Mouse (Mus musculus): ENCODE results near the gene Moap1. TPM values are rescaled to one million over a fixed set of nuclear protein-coding genes. Genes with fewer than 3 reads are reported as not detected.

The Moap1 gene
- polyA plus RNA-seq, 1 experiment = 5.9 TPM

DNA sequence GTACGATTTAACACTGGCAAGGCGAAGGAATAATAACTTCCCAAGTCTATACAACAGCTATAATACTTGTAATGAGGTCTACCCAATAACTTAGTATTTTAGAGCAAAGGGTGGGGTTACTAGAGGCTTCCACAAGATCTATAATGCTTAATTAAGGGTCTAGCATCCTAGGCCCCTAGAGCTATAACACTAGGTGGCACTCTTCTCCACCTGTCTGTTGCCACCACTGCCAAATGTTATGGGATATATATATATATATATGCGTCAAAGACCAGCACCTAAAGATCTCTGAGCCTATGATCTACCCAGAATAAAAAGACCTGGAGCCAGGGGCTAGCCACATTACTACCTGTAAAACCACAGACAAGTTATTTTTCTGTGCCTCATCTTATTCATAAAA, 3.2 kb downstream of the Moap1 start:
- Histone ChIP-seq H3K79me2 (ENCODE audit: control insufficient read depth, insufficient read depth) (peaks cover 15% of the 10 kb centered on the region), H3K27me3 (ENCODE audit: control insufficient read depth, insufficient read depth, insufficient read length) (no peaks in the 10 kb centered on the region), H3K36me3 (ENCODE audit: control insufficient read depth, insufficient read depth) (no peaks in the 10 kb centered on the region), H3K4me2 (ENCODE audit: low read depth) (no peak overlapping the region), H3ac (ENCODE audit: control insufficient read depth, insufficient read length) (no peak overlapping the region), H3K4me3 (no peak overlapping the region)
- TF ChIP-seq MYOG (IDR thresholded peaks at IDR 0.05; ENCODE audit: control insufficient read depth in 1 of 3, insufficient read depth in 1 of 3, insufficient read length in 2 of 3, low read depth in 2 of 3) = no peak
- TF ChIP-seq USF1 (IDR thresholded peaks at IDR 0.05; ENCODE audit: low read depth) = no peak
- TF ChIP-seq REST (IDR thresholded peaks at IDR 0.05; ENCODE audit: insufficient read depth, insufficient read length) = no peak
- no peak for TF ChIP-seq E2F4 (IDR thresholded peaks at IDR 0.05; ENCODE audit: insufficient read depth)
- no peak for TF ChIP-seq CEBPB (IDR thresholded peaks at IDR 0.05; ENCODE audit: insufficient read depth, poor library complexity, severe bottlenecking)
- no peak for TF ChIP-seq POLR2AphosphoS2 (IDR thresholded peaks at IDR 0.05; ENCODE audit: insufficient read length, low read depth)
- no peak for TF ChIP-seq TCF12 (IDR thresholded peaks at IDR 0.05; ENCODE audit: insufficient read depth, poor library complexity, severe bottlenecking)
- no peak for TF ChIP-seq MAX (IDR thresholded peaks at IDR 0.05; ENCODE audit: low read depth)
- TF ChIP-seq MYOD1 (IDR thresholded peaks at IDR 0.05; ENCODE audit: control insufficient read depth in 1 of 3, insufficient read length in 2 of 3, low read depth in 2 of 3) = no peak
- no peak for TF ChIP-seq POLR2A (IDR thresholded peaks at IDR 0.05; ENCODE audit: insufficient read length, low read depth)
- TF ChIP-seq TCF3 (IDR thresholded peaks at IDR 0.05; ENCODE audit: insufficient read length, low read depth) = no peak
- TF ChIP-seq SRF (IDR thresholded peaks at IDR 0.05; ENCODE audit: control insufficient read depth, insufficient read length, low read depth) = no peak

DNA sequence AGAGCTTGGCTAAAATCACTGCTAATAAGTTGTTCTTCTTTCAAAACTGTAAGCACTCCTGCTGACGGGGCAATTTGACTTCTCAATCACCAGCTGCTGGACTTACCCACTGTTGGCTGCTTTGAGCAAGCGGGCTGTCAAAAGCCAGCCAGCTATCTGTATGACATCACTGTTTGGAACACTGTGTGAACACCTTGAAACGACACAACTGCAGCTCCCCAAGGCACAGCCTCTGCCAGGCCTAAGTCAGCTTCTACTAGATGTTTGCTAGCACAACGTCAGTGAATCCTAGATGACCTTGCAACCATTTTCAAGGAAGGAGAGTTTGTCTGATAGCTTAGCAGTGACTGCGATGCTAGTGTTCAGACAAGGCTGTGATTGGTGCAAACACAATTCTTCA, 4.4 kb downstream of the Moap1 start:
- Histone ChIP-seq H3K4me3 (no peak overlapping the region), H3K36me3 (ENCODE audit: control insufficient read depth, insufficient read depth) (no peaks in the 10 kb centered on the region), H3ac (ENCODE audit: control insufficient read depth, insufficient read length) (no peak overlapping the region), H3K79me2 (ENCODE audit: control insufficient read depth, insufficient read depth) (peaks cover 3% of the 10 kb centered on the region), H3K4me2 (ENCODE audit: low read depth) (no peak overlapping the region), H3K27me3 (ENCODE audit: control insufficient read depth, insufficient read depth, insufficient read length) (no peaks in the 10 kb centered on the region)
- no peak for TF ChIP-seq MAX (IDR thresholded peaks at IDR 0.05; ENCODE audit: low read depth)
- no peak for TF ChIP-seq POLR2A (IDR thresholded peaks at IDR 0.05; ENCODE audit: insufficient read length, low read depth)
- no peak for TF ChIP-seq TCF12 (IDR thresholded peaks at IDR 0.05; ENCODE audit: insufficient read depth, poor library complexity, severe bottlenecking)
- no peak for TF ChIP-seq TCF3 (IDR thresholded peaks at IDR 0.05; ENCODE audit: insufficient read length, low read depth)
- TF ChIP-seq REST (IDR thresholded peaks at IDR 0.05; ENCODE audit: insufficient read depth, insufficient read length) = no peak
- no peak for TF ChIP-seq SRF (IDR thresholded peaks at IDR 0.05; ENCODE audit: control insufficient read depth, insufficient read length, low read depth)
- no peak for TF ChIP-seq USF1 (IDR thresholded peaks at IDR 0.05; ENCODE audit: low read depth)

DNA sequence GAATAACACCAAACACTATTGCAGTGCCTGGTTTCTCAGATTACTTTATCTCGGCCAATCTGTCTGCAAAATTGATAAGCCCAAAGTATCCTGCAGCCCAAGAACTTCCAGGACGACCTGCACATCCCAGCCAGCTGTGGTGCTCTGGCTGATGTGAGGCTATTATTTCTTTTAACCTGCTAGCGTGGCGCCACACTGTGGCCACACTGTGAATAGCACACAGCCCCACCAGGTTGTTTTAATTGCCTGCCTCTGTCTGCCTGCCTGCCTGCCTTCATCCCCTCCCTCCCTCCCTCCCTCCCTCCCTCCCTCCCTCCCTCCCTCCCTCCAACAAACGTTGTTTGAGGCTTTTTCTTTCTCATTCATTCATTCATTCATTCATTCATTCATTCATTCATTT, 10.1 kb downstream of the Moap1 start:
- no peaks in the 10 kb centered on the region for H3K27me3 ChIP-seq (ENCODE audit: control insufficient read depth, insufficient read depth, insufficient read length)
- TF ChIP-seq CEBPB (IDR thresholded peaks at IDR 0.05; ENCODE audit: insufficient read depth, poor library complexity, severe bottlenecking) = no peak
- no peak for TF ChIP-seq USF1 (IDR thresholded peaks at IDR 0.05; ENCODE audit: low read depth)
- TF ChIP-seq POLR2A (IDR thresholded peaks at IDR 0.05; ENCODE audit: insufficient read length, low read depth) = no peak
- no peak for TF ChIP-seq SRF (IDR thresholded peaks at IDR 0.05; ENCODE audit: control insufficient read depth, insufficient read length, low read depth)
- TF ChIP-seq TCF12 (IDR thresholded peaks at IDR 0.05; ENCODE audit: insufficient read depth, poor library complexity, severe bottlenecking) = no peak
- no peak for TF ChIP-seq REST (IDR thresholded peaks at IDR 0.05; ENCODE audit: insufficient read depth, insufficient read length)
- TF ChIP-seq MYOD1 (IDR thresholded peaks at IDR 0.05; ENCODE audit: control insufficient read depth in 1 of 3, insufficient read length in 2 of 3, low read depth in 2 of 3) = no peak
- TF ChIP-seq POLR2AphosphoS2 (IDR thresholded peaks at IDR 0.05; ENCODE audit: insufficient read length, low read depth) = no peak
- no peak for TF ChIP-seq E2F4 (IDR thresholded peaks at IDR 0.05; ENCODE audit: insufficient read depth)
- no peak for TF ChIP-seq MYOG (IDR thresholded peaks at IDR 0.05; ENCODE audit: control insufficient read depth in 1 of 3, insufficient read depth in 1 of 3, insufficient read length in 2 of 3, low read depth in 2 of 3)
- no peak for TF ChIP-seq MAX (IDR thresholded peaks at IDR 0.05; ENCODE audit: low read depth)
- no peak for TF ChIP-seq TCF3 (IDR thresholded peaks at IDR 0.05; ENCODE audit: insufficient read length, low read depth)
- H3K36me3 ChIP-seq (ENCODE audit: control insufficient read depth, insufficient read depth) = no peaks in the 10 kb centered on the region
- no peak overlapping the region for H3ac ChIP-seq (ENCODE audit: control insufficient read depth, insufficient read length)
- H3K79me2 ChIP-seq (ENCODE audit: control insufficient read depth, insufficient read depth) = no peaks in the 10 kb centered on the region
- H3K4me3 ChIP-seq = no peak overlapping the region
- no peak overlapping the region for H3K4me2 ChIP-seq (ENCODE audit: low read depth)

DNA sequence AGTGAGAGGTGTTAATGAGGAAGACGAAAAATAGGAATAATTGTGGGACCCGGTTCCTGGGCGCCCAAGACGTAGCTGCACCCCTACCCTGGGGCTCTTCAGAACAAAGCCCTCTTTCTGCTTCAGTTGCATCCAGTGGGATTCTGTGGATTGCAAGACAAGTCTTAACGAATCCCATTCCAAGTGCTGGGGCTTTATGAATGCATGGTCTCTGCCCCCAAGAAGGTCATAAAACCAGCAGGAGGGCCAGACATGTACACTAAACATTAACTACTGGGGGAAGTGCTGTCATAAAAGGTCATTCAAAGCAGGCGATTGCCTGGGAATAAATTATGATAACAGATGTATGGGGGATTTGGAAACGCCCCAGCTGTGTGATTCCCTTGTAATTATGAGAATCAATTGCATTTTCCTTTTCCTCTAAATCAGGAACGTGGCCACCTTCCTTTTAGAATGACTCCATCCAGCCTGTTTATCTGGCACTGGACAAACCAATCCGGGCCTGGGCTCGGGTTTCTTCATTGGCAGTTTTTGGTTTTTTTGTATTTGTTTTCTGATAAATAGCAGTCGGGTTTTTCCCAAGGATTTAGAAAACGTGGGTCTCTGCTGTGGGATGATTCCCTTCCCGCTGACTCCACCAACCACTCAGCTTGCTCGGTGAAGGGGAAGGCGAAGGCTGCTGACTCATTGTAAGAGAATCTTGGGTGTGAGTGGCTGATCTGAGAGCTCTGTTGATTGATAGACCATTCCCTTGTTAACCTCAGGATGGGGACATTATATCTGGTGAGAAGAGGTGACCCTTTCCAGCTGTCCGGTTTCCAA, 12.5 kb downstream of the Moap1 start:
- H3K36me3 ChIP-seq (ENCODE audit: control insufficient read depth, insufficient read depth) = no peaks in the 10 kb centered on the region
- no peak overlapping the region for H3ac ChIP-seq (ENCODE audit: control insufficient read depth, insufficient read length)
- peak overlapping the region; percentile 80 for H3K4me2 ChIP-seq (ENCODE audit: low read depth)
- no peaks in the 10 kb centered on the region for H3K27me3 ChIP-seq (ENCODE audit: control insufficient read depth, insufficient read depth, insufficient read length)
- no peak for TF ChIP-seq SRF (IDR thresholded peaks at IDR 0.05; ENCODE audit: control insufficient read depth, insufficient read length, low read depth)
- no peak for TF ChIP-seq MAX (IDR thresholded peaks at IDR 0.05; ENCODE audit: low read depth)
- no peak for TF ChIP-seq E2F4 (IDR thresholded peaks at IDR 0.05; ENCODE audit: insufficient read depth)
- TF ChIP-seq POLR2A (IDR thresholded peaks at IDR 0.05; ENCODE audit: insufficient read length, low read depth) = no peak
- no peak for TF ChIP-seq CEBPB (IDR thresholded peaks at IDR 0.05; ENCODE audit: insufficient read depth, poor library complexity, severe bottlenecking)
- no peak for TF ChIP-seq TCF3 (IDR thresholded peaks at IDR 0.05; ENCODE audit: insufficient read length, low read depth)
- no peak for TF ChIP-seq REST (IDR thresholded peaks at IDR 0.05; ENCODE audit: insufficient read depth, insufficient read length)
- no peak for TF ChIP-seq MYOG (IDR thresholded peaks at IDR 0.05; ENCODE audit: control insufficient read depth in 1 of 3, insufficient read depth in 1 of 3, insufficient read length in 2 of 3, low read depth in 2 of 3)
- no peak for TF ChIP-seq POLR2AphosphoS2 (IDR thresholded peaks at IDR 0.05; ENCODE audit: insufficient read length, low read depth)
- TF ChIP-seq TCF12 (IDR thresholded peaks at IDR 0.05; ENCODE audit: insufficient read depth, poor library complexity, severe bottlenecking) = no peak
- TF ChIP-seq MYOD1 (IDR thresholded peaks at IDR 0.05; ENCODE audit: control insufficient read depth in 1 of 3, insufficient read length in 2 of 3, low read depth in 2 of 3) = no peak
- TF ChIP-seq USF1 (IDR thresholded peaks at IDR 0.05; ENCODE audit: low read depth) = no peak
- H3K79me2 ChIP-seq (ENCODE audit: control insufficient read depth, insufficient read depth) = no peaks in the 10 kb centered on the region
- no peak overlapping the region for H3K4me3 ChIP-seq
